Mouse (Mus musculus) gastrocnemius, postnatal 14 days (tissue): Measurements from ENCODE around the gene Nr0b2. TPM values are rescaled to one million over a fixed set of nuclear protein-coding genes. Genes with fewer than 3 reads are reported as not detected.
"Not testable (repeated sequence)": the region's sequence is repeated elsewhere in the genome, so short reads cannot be mapped to it uniquely, and the experiment has no call there.

Experiments used
- DNase-seq: peaks from one replicate; pipeline ENCODE4 v3.0.0; 2021; ENCODE audit warnings: mixed read lengths
- intact Hi-C: fragments of 180-260 bp; cut with DNase I; formaldehyde crosslinking; loops from one replicate; pipeline ENCODE4 v1.15.1; 2025; ENCODE audit warnings: low total_unique reads
- long read RNA-seq, 2 experiments: library from polyadenylated mRNA; stranded (forward); transcript quantifications; one replicate each; pipeline ENCODE4 v2.0.0; 2021
- total RNA-seq, 2 experiments: library from RNA; stranded (reverse); gene quantifications; 2 replicates each; pipeline ENCODE4 v1.2.3; 2021

The Nr0b2 gene
- total RNA-seq, result not detected
- long read RNA-seq, experiment 1, result 0 reads
- long read RNA-seq, experiment 2, result 0 reads

- no peak for DNase-seq
- intact Hi-C loops, result no loop called here
Measured at GRCm38 (mm10) chr4:133552768-133553447, at the start of gene Nr0b2. TSS of gene Nr0b2 (plus strand) at chr4:133553376.

- intact Hi-C loops, result no loop called here
Measured at GRCm38 (mm10) chr4:133504300-133504699, 48.9 kb upstream of the Nr0b2 start.

GRCm38 (mm10) chr4:133504755-133505485 is 48.3 kb upstream of the Nr0b2 start:
- intact Hi-C loops, result no loop called here
- no peak for DNase-seq

More at GRCm38 (mm10) chr4:133504300-133504699, 48.9 kb upstream of the Nr0b2 start:
- no peak for DNase-seq

GRCm38 (mm10) chr4:133506573-133506972 is 46.6 kb upstream of the Nr0b2 start:
- intact Hi-C loops, result no loop called here
- no peak for DNase-seq

- intact Hi-C loops, result no loop called here
- no peak for DNase-seq
Measured at GRCm38 (mm10) chr4:133508990-133509389, 44.2 kb upstream of the Nr0b2 start.

- DNase-seq, result no peak
- intact Hi-C loops, result loop anchor here (5.0 kb wide), 1 partner anchor 34 kb away; no protein-coding TSS in a partner anchor
Measured at GRCm38 (mm10) chr4:133511050-133511449, 42.1 kb upstream of the Nr0b2 start.

GRCm38 (mm10) chr4:133512511-133512910 is 40.7 kb upstream of the Nr0b2 start:
- not testable (repeated sequence) for DNase-seq
- intact Hi-C loops, result loop anchor here (5.0 kb wide), 1 partner anchor 35 kb away; no protein-coding TSS in a partner anchor

- peak; percentile 57 for DNase-seq
- intact Hi-C loops, result loop anchor here (5.0 kb wide), 1 partner anchor 36 kb away; no protein-coding TSS in a partner anchor
Measured at GRCm38 (mm10) chr4:133512972-133513371, 40.2 kb upstream of the Nr0b2 start.

GRCm38 (mm10) chr4:133518601-133519368 is 34.4 kb upstream of the Nr0b2 start, which contains the start of gene Kdf1:
TSS of gene Kdf1 (plus strand) at chr4:133518963.
- intact Hi-C loops, result no loop called here
- no peak for DNase-seq

GRCm38 (mm10) chr4:133519369-133519665 is 33.9 kb upstream of the Nr0b2 start:
- DNase-seq, result no peak
- intact Hi-C loops, result no loop called here

- DNase-seq, result no peak
- intact Hi-C loops, result no loop called here
Measured at GRCm38 (mm10) chr4:133521502-133521901, 31.7 kb upstream of the Nr0b2 start.

GRCm38 (mm10) chr4:133527788-133528187 is 25.4 kb upstream of the Nr0b2 start:
- intact Hi-C loops, result no loop called here

GRCm38 (mm10) chr4:133532777-133533176 is 20.4 kb upstream of the Nr0b2 start:
- intact Hi-C loops, result no loop called here
- DNase-seq, result no peak

More at GRCm38 (mm10) chr4:133527788-133528187, 25.4 kb upstream of the Nr0b2 start:
- no peak for DNase-seq

GRCm38 (mm10) chr4:133536081-133536480 is 17.1 kb upstream of the Nr0b2 start:
- intact Hi-C loops, result no loop called here
- DNase-seq, result no peak

GRCm38 (mm10) chr4:133536652-133537051 is 16.5 kb upstream of the Nr0b2 start:
- intact Hi-C loops, result no loop called here
- no peak for DNase-seq

- peak; percentile 96 for DNase-seq
- intact Hi-C loops, result no loop called here
Measured at GRCm38 (mm10) chr4:133545272-133546231, 7.6 kb upstream of the Nr0b2 start, which contains the start of gene Nudc. TSS of gene Nudc (minus strand) at chr4:133545996.

GRCm38 (mm10) chr4:133552029-133552428 is 1.1 kb upstream of the Nr0b2 start:
- intact Hi-C loops, result no loop called here
- DNase-seq, result no peak

- DNase-seq, result no peak
- intact Hi-C loops, result no loop called here
Measured at GRCm38 (mm10) chr4:133553448-133554330, 513 bp downstream of the Nr0b2 start.
